Mouse (Mus musculus): Measurements from ENCODE around the gene Krtap24-1. TPM values are rescaled to one million over a fixed set of nuclear protein-coding genes. Genes with fewer than 3 reads are reported as not detected.

The Krtap24-1 gene
- polyA plus RNA-seq, 1 experiment from 2014 or later, result not detected

DNA sequence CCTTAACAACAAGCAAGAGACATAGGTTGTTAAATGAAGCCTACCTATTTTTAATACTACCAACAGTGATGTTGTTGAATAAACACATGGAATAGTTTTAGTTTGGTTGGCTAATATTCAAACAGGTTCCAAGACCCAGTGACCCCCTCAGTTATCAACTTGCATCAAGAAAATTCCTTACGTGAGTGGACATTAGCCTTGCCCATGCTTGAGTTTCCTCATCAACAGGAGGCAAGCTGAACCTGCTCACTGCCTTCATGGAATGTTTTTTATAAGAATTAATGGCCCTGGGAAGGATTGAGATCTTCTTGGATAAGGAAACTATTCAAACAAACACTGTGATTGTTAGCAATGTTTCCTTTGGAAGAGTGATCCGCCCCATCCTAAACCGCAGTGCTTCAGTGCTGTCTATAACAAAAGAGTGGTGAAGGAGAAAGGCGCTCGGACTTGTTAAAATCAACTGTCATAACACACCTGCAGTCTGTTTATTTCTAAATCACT is 39.1 kb downstream of the Krtap24-1 start:
- no peaks in the 10 kb centered on the region for H3K9me3 ChIP-seq (ENCODE audit: control insufficient read depth, low read length)
- H3K27ac ChIP-seq (ENCODE audit: low read depth, low read length), result no peak overlapping the region
- no peaks in the 10 kb centered on the region for H3K4me1 ChIP-seq (ENCODE audit: control insufficient read depth, insufficient read depth, low read length)
- ATAC-seq (ENCODE audit: low FRiP score) (no peak), DNase-seq (ENCODE audit: low spot score, missing footprints) (peak; percentile 17)
- no peak overlapping the region for H3K4me3 ChIP-seq (ENCODE audit: low read depth, low read length)
- 89% methylated on average over 5 of the region's 5 CpGs for WGBS
- no peaks in the 10 kb centered on the region for H3K27me3 ChIP-seq (ENCODE audit: control insufficient read depth, insufficient read depth, low read length)
- H3K9ac ChIP-seq (ENCODE audit: low read length), result no peak overlapping the region
- H3K36me3 ChIP-seq (ENCODE audit: control insufficient read depth, insufficient read depth, low read length), result no peaks in the 10 kb centered on the region
- H3K4me2 ChIP-seq, result no peak overlapping the region

GRCm38 (mm10) chr16:88570136-88570535 is 41.9 kb downstream of the Krtap24-1 start:
- Histone ChIP-seq H3K4me2 (no peak overlapping the region), H3K9me3 (ENCODE audit: control insufficient read depth, low read length) (no peaks in the 10 kb centered on the region), H3K36me3 (ENCODE audit: control insufficient read depth, insufficient read depth, low read length) (no peaks in the 10 kb centered on the region), H3K27me3 (ENCODE audit: control insufficient read depth, insufficient read depth, low read length) (no peaks in the 10 kb centered on the region), H3K27ac (ENCODE audit: low read depth, low read length) (no peak overlapping the region), H3K4me1 (ENCODE audit: control insufficient read depth, insufficient read depth, low read length) (no peaks in the 10 kb centered on the region), H3K4me3 (ENCODE audit: low read depth, low read length) (no peak overlapping the region), H3K9ac (ENCODE audit: low read length) (no peak overlapping the region)
- ATAC-seq (ENCODE audit: low FRiP score) (no peak), DNase-seq (ENCODE audit: low spot score, missing footprints) (peak; percentile 33)

- Histone ChIP-seq H3K4me2 (no peak overlapping the region), H3K36me3 (ENCODE audit: control insufficient read depth, insufficient read depth, low read length) (no peaks in the 10 kb centered on the region), H3K27ac (ENCODE audit: low read depth, low read length) (no peak overlapping the region), H3K9ac (ENCODE audit: low read length) (no peak overlapping the region), H3K4me3 (ENCODE audit: low read depth, low read length) (no peak overlapping the region), H3K9me3 (ENCODE audit: control insufficient read depth, low read length) (no peaks in the 10 kb centered on the region), H3K27me3 (ENCODE audit: control insufficient read depth, insufficient read depth, low read length) (no peaks in the 10 kb centered on the region), H3K4me1 (ENCODE audit: control insufficient read depth, insufficient read depth, low read length) (no peaks in the 10 kb centered on the region)
- DNase-seq (ENCODE audit: low spot score, missing footprints) (peak; percentile 44), ATAC-seq (ENCODE audit: low FRiP score) (no peak)
- 89% methylated on average over 3 of the region's 3 CpGs for WGBS
These were observed 42.3 kb downstream of the Krtap24-1 start for GRCm38 (mm10) chr16:88569732-88570131.

DNA sequence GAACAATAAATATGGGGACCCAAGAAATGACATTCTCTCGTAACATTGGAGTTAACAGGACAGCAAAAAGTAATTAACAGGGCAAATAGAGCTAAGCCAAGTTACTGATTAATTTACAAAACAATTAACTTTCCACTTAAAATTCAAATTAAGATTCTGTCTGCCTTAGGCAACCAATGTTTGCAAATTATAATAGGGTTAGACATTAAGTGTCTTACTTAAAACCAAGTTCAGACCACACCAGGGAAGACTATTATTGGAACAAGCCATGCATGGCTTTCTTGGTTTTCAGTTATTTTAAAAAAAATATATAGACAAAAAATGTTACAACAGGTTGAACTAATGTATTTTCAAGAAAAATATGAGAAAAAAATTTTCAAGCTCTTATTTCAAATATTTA is 43.0 kb downstream of the Krtap24-1 start:
- Histone ChIP-seq H3K4me2 (no peak overlapping the region), H3K9ac (ENCODE audit: low read length) (no peak overlapping the region), H3K27me3 (ENCODE audit: control insufficient read depth, insufficient read depth, low read length) (no peaks in the 10 kb centered on the region), H3K27ac (ENCODE audit: low read depth, low read length) (no peak overlapping the region), H3K4me3 (ENCODE audit: low read depth, low read length) (no peak overlapping the region), H3K36me3 (ENCODE audit: control insufficient read depth, insufficient read depth, low read length) (no peaks in the 10 kb centered on the region), H3K4me1 (ENCODE audit: control insufficient read depth, insufficient read depth, low read length) (no peaks in the 10 kb centered on the region), H3K9me3 (ENCODE audit: control insufficient read depth, low read length) (no peaks in the 10 kb centered on the region)
- ATAC-seq (ENCODE audit: low FRiP score) (no peak), DNase-seq (ENCODE audit: low spot score, missing footprints) (peak; percentile 33)
- WGBS, result 76% methylated on average over 1 of the region's 1 CpGs

DNA sequence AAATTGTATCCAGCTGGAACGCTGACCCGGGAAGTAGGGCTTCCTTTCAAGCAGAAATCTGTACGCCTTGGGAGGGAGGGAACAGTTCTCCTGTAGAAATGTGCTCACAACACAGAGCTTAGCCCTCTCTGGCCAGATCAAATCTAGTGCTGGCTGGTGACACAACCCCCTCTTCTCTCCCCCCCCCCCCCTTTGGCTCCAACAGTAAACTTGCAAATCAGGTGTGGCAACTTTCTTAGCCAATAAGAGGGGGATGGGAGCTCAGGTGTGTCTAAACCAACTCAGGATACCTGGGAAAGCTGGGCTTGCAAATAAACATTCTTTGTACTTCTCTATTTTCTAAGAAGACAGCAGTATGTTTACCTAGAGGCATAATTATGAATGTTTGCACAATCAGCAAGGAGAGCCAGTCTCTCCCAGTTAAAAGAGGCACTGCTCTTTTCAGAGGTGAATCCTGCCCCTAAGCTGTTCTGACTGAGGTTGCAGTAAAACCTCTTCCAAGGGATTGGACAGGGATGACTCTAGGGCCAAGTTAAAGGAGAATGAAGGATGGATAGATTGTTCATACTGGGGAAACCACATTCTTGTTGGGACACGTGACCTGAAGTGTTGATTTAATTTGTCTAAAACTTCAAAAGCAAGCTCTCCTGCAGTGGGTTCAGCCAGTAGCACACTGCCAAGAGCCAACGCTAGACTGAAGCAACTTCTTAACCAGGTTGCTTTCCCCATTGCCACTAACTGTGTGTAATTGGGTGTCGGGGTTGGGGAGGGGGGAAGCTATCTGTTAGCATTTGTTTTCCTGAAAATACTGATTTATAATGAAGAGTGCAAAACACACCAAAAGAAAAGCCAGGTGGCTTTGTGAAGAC is 48.8 kb downstream of the Krtap24-1 start, which contains the start of gene Cldn8:
Gene Cldn8, minus strand, starts transcription at position 139 of the 869 bp plus-strand sequence.
- no peaks in the 10 kb centered on the region for H3K9me3 ChIP-seq (ENCODE audit: control insufficient read depth, low read length)
- no peaks in the 10 kb centered on the region for H3K4me1 ChIP-seq (ENCODE audit: control insufficient read depth, insufficient read depth, low read length)
- H3K9ac ChIP-seq (ENCODE audit: low read length), result no peak within 1 kb of the TSS
- peak; percentile 57 for DNase-seq (ENCODE audit: low spot score, missing footprints)
- H3K27me3 ChIP-seq (ENCODE audit: control insufficient read depth, insufficient read depth, low read length), result no peaks in the 10 kb centered on the region
- no peak within 1 kb of the TSS for H3K27ac ChIP-seq (ENCODE audit: low read depth, low read length)
- H3K4me3 ChIP-seq (ENCODE audit: low read depth, low read length), result no peak within 1 kb of the TSS
- WGBS, result 75% methylated on average over 6 of the region's 6 CpGs
- H3K36me3 ChIP-seq (ENCODE audit: control insufficient read depth, insufficient read depth, low read length), result no peaks in the 10 kb centered on the region
- no peak for ATAC-seq (ENCODE audit: low FRiP score)
- no peak within 1 kb of the TSS for H3K4me2 ChIP-seq

- DNase-seq (ENCODE audit: low spot score, missing footprints) (peak; percentile 41), ATAC-seq (ENCODE audit: low FRiP score) (0 out of 2 replicates have a peak, but pooled peaks have one; percentile 30)
- Histone ChIP-seq H3K9ac (ENCODE audit: low read length) (no peak overlapping the region), H3K4me1 (ENCODE audit: control insufficient read depth, insufficient read depth, low read length) (no peaks in the 10 kb centered on the region), H3K27me3 (ENCODE audit: control insufficient read depth, insufficient read depth, low read length) (no peaks in the 10 kb centered on the region), H3K9me3 (ENCODE audit: control insufficient read depth, low read length) (no peaks in the 10 kb centered on the region), H3K36me3 (ENCODE audit: control insufficient read depth, insufficient read depth, low read length) (no peaks in the 10 kb centered on the region), H3K4me2 (no peak overlapping the region), H3K27ac (ENCODE audit: low read depth, low read length) (no peak overlapping the region), H3K4me3 (ENCODE audit: low read depth, low read length) (no peak overlapping the region)
- 43% methylated on average over 6 of the region's 6 CpGs for WGBS
These were observed 50.4 kb downstream of the Krtap24-1 start for GRCm38 (mm10) chr16:88561617-88562164.

Other genes starting within 250 kb of the Krtap24-1 start
- gene Cldn17, start 105.3 kb downstream of the Krtap24-1 start, polyA plus RNA-seq (2014; fragmentation: Nextera tagmentation; extraction: Ambion mirVana), result not detected in 2 replicates
- gene Cldn8, start 49.1 kb downstream of the Krtap24-1 start, polyA plus RNA-seq (2014; fragmentation: Nextera tagmentation; extraction: Ambion mirVana), result 0.37 and 0.38 TPM in 2 replicates
- gene 2310079G19Rik, start 15.4 kb upstream of the Krtap24-1 start, polyA plus RNA-seq (2014; fragmentation: Nextera tagmentation; extraction: Ambion mirVana), result not detected in 2 replicates
- not detected in 2 replicates for gene Krtap26-1, start 35.5 kb upstream of the Krtap24-1 start, polyA plus RNA-seq (2014; fragmentation: Nextera tagmentation; extraction: Ambion mirVana)
- gene Krtap27-1, start 59.4 kb upstream of the Krtap24-1 start, polyA plus RNA-seq (2014; fragmentation: Nextera tagmentation; extraction: Ambion mirVana), result not detected in 2 replicates
- gene 2310061N02Rik, start 95.7 kb upstream of the Krtap24-1 start, polyA plus RNA-seq (2014; fragmentation: Nextera tagmentation; extraction: Ambion mirVana), result not detected in 2 replicates
- gene Krtap13-1, start 116.6 kb upstream of the Krtap24-1 start, polyA plus RNA-seq (2014; fragmentation: Nextera tagmentation; extraction: Ambion mirVana), result not detected in 2 replicates
- not detected in 2 replicates for gene Krtap13, start 139.4 kb upstream of the Krtap24-1 start, polyA plus RNA-seq (2014; fragmentation: Nextera tagmentation; extraction: Ambion mirVana)
- not detected in 2 replicates for gene 2310034C09Rik, start 146.6 kb upstream of the Krtap24-1 start, polyA plus RNA-seq (2014; fragmentation: Nextera tagmentation; extraction: Ambion mirVana)
- not detected in 2 replicates for gene 2310057N15Rik, start 161.9 kb upstream of the Krtap24-1 start, polyA plus RNA-seq (2014; fragmentation: Nextera tagmentation; extraction: Ambion mirVana)
- not detected in 2 replicates for gene Gm5965, start 165.6 kb upstream of the Krtap24-1 start, polyA plus RNA-seq (2014; fragmentation: Nextera tagmentation; extraction: Ambion mirVana)
- gene Gm20741, start 199.9 kb upstream of the Krtap24-1 start, polyA plus RNA-seq (2014; fragmentation: Nextera tagmentation; extraction: Ambion mirVana), result not detected in 2 replicates
- gene Krtap15, start 207.9 kb upstream of the Krtap24-1 start, polyA plus RNA-seq (2014; fragmentation: Nextera tagmentation; extraction: Ambion mirVana), result not detected in 2 replicates
- not detected in 2 replicates for gene Krtap14, start 213.9 kb upstream of the Krtap24-1 start, polyA plus RNA-seq (2014; fragmentation: Nextera tagmentation; extraction: Ambion mirVana)